Mouse (Mus musculus) embryonic facial prominence, embryonic 13.5 days (tissue): ENCODE data around the gene 1700012P22Rik. TPM values are rescaled to one million over a fixed set of nuclear protein-coding genes. Genes with fewer than 3 reads are reported as not detected.

ENCODE experiments used
- ATAC-seq: fragments of 200-750 bp; cut with Nextera tagmentation; 2 replicates; pipeline ENCODE4 v1.8.0; 2017; ENCODE audit warnings: low read depth; ENCODE audit not compliant: insufficient number of reproducible peaks, insufficient read depth, low FRiP score, low TSS enrichment
- H3K27ac ChIP-seq: fragments of 300-500 bp; sonication (generic); 2 replicates; pipeline ENCODE4 v1.5.1; 2015; ENCODE audit warnings: moderate library complexity, mild to moderate bottlenecking, inconsistent platforms
- H3K27me3 ChIP-seq: fragments of 300-500 bp; sonication (generic); 2 replicates; pipeline ENCODE4 v1.6.1; 2015; ENCODE audit warnings: mild to moderate bottlenecking, inconsistent platforms
- H3K36me3 ChIP-seq: fragments of 300-500 bp; sonication (generic); 2 replicates; pipeline ENCODE4 v1.6.1; 2015; ENCODE audit warnings: mild to moderate bottlenecking, inconsistent platforms
- H3K4me1 ChIP-seq: fragments of 300-500 bp; sonication (generic); 2 replicates; pipeline ENCODE4 v1.6.1; 2015; ENCODE audit warnings: inconsistent platforms
- H3K4me2 ChIP-seq: fragments of 300-500 bp; sonication (generic); 2 replicates; pipeline ENCODE4 v1.6.1; 2015; ENCODE audit warnings: moderate library complexity, mild to moderate bottlenecking, inconsistent platforms
- H3K4me3 ChIP-seq: fragments of 300-500 bp; sonication (generic); 2 replicates; pipeline ENCODE4 v1.5.1; 2015; ENCODE audit warnings: mild to moderate bottlenecking, inconsistent platforms
- H3K9ac ChIP-seq: fragments of 300-500 bp; sonication (generic); 2 replicates; pipeline ENCODE4 v1.6.1; 2015; ENCODE audit warnings: mild to moderate bottlenecking, inconsistent platforms
- H3K9me3 ChIP-seq: fragments of 300-500 bp; sonication (generic); 2 replicates; pipeline ENCODE4 v1.6.1; 2016; ENCODE audit warnings: inconsistent platforms
- WGBS: fragments of 180-500 bp; shearing (Covaris S2); methylation state at CpG from one replicate; pipeline ENCODE4 v1.1.7; 2015; ENCODE audit warnings: mixed read lengths; 5-methylcytosine and 5-hydroxymethylcytosine counted together
- polyA plus RNA-seq: library from polyadenylated mRNA; unstranded; fragments of >200 nt; fragmentation: Nextera tagmentation; extraction: Ambion mirVana; gene quantifications from 2 replicates; pipeline ENCODE4 v1.2.1, GENCODE M21; 2015

The 1700012P22Rik gene
- polyA plus RNA-seq, 1 experiment from 2014 or later, result not detected

DNA sequence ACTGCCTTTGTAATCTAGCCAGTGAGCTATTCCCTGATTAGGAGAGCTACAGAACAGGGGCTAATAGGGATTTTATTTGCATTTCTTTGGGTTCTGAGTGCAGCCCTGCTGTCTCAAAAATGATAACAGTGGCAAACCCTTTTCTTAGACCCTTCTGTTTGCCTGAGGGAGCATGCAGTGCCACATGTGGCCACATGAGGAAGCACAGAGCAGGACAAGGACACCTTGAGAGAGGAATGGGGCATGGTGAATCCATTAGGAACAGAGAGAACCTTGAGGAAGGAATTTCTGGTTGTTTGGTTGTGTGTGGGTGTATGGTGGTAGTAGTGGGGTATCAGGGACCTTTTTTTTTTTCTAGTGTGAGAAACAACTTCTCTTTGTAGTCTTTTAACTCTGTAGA is 17.9 kb downstream of the 1700012P22Rik start:
- no peaks in the 10 kb centered on the region for H3K27me3 ChIP-seq
- no peaks in the 10 kb centered on the region for H3K36me3 ChIP-seq
- H3K9me3 ChIP-seq, result peaks cover 5% of the 10 kb centered on the region; the same call in 1 of the 2 replicates
- ATAC-seq, result no peak
- no peak overlapping the region for H3K9ac ChIP-seq
- H3K4me3 ChIP-seq, result no peak overlapping the region
- no peak overlapping the region for H3K27ac ChIP-seq
- H3K4me2 ChIP-seq, result no peak overlapping the region
- no peaks in the 10 kb centered on the region for H3K4me1 ChIP-seq

DNA sequence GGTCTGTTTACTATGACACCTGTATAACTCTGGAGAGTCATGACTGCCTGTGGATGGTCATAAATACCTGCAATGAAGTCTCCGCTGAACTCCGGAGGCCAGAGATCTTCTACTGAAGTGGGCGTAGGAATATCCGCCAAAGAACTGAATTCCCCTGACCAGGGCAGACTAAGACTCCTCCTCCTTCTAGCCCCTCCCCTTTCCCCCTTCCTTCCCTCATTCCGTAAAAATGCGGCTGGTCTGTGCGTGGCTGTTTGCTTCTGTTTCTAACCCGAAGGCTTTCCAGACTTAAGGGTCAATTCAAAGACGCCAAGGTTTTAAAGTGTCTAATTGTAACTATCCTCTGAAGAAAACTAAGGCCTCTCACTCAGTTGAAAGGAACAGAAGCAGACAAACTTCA is 30.3 kb downstream of the 1700012P22Rik start, which contains the start of gene Pramef12:
Pramef12 (minus strand) TSS at position 175 of the 400 bp plus-strand sequence.
- no peaks in the 10 kb centered on the region for H3K4me1 ChIP-seq
- no peak within 1 kb of the TSS for H3K27ac ChIP-seq
- 80% methylated on average over 9 of the region's 9 CpGs for WGBS
- ATAC-seq, result no peak
- H3K36me3 ChIP-seq, result no peaks in the 10 kb centered on the region
- no peaks in the 10 kb centered on the region for H3K27me3 ChIP-seq
- no peak within 1 kb of the TSS for H3K4me2 ChIP-seq
- no peak within 1 kb of the TSS for H3K9ac ChIP-seq
- H3K4me3 ChIP-seq, result no peak within 1 kb of the TSS
- H3K9me3 ChIP-seq, result no peaks in the 10 kb centered on the region

DNA sequence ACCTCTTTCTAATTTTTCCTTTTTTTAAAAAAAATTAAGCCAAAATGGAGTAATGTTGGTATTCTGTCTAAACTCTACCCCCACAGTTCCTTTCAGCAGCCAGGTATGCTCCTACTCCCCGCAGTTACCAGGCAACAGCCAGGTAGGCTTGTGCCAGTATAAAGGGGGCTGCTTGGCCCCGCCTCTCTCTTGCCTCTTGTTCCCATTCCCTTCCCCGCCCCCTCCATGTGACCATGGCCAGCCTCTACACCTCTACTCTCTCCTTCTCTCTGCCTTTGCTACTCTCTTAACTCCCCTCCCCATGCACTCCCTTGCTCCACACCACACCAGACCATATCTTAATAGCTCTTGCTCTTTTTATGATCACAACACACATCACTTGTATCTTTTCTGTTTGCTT is 32.3 kb downstream of the 1700012P22Rik start:
- Histone ChIP-seq H3K9ac (no peak overlapping the region), H3K4me2 (no peak overlapping the region), H3K4me1 (no peaks in the 10 kb centered on the region), H3K27me3 (no peaks in the 10 kb centered on the region), H3K27ac (no peak overlapping the region), H3K36me3 (no peaks in the 10 kb centered on the region), H3K9me3 (no peaks in the 10 kb centered on the region), H3K4me3 (no peak overlapping the region)
- ATAC-seq, result no peak
- 59% methylated on average over 3 of the region's 3 CpGs for WGBS

DNA sequence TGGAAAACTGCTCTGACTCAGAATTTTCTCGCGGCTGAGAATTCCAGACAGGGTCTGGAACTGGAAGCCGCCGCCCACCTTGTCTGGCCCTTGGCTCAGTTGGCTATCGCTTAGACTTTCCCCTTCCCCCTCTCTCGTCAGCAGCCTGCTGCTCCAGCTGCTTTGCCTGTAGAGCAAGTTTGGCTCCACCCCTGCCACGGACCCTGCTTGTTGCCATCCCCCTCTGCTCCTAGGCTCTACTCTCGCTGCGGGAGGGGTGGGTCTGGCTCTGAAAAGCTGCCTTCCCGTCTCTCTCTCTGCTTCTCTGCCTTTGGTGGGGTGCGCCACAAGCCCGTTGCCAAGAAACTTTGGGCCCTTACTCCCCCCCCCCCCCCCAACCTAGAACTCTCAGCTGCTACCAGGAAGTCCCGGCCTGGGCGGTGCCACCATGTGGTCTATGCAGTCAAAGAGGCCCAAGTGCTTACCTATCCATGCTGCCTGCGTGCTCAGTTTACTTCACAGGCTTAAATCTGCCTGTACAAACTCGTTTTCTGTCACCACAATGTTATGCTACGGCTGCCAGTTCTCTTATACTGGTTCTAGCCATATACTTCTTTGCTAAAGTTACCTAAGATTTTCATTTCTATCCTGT is 34.0 kb downstream of the 1700012P22Rik start:
- peak overlapping the region; percentile 57 for H3K4me2 ChIP-seq
- H3K36me3 ChIP-seq, result no peaks in the 10 kb centered on the region
- no peaks in the 10 kb centered on the region for H3K27me3 ChIP-seq
- WGBS, result 4% methylated on average over 17 of the region's 17 CpGs
- no peaks in the 10 kb centered on the region for H3K4me1 ChIP-seq
- no peaks in the 10 kb centered on the region for H3K9me3 ChIP-seq
- peak overlapping the region; percentile 35 for H3K4me3 ChIP-seq
- peak overlapping the region; percentile 44; the same call in 1 of the 2 replicates for H3K27ac ChIP-seq
- ATAC-seq, result peak; percentile 78
- peak overlapping the region; percentile 58 for H3K9ac ChIP-seq

DNA sequence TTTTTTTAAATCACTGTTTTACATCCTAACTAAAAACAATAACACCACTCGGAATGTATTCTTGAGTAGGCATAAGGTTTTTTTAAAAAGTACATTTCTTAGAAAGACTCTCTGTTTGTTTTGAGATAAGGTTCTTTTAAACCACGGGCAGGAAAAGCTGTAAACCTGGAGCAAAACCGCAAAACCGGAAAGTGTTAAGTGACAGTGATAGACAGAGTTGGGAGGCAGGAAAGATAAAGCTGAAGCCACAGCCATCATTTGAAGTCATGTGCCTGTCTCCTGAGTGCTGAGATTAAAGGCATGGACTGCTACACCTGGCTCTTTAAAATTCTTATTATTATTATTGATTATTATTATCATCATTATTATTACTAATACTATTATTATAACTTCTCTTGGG is 35.9 kb downstream of the 1700012P22Rik start:
- no peaks in the 10 kb centered on the region for H3K4me1 ChIP-seq
- ATAC-seq, result no peak
- H3K4me3 ChIP-seq, result no peak overlapping the region
- no peak overlapping the region for H3K27ac ChIP-seq
- no peak overlapping the region for H3K4me2 ChIP-seq
- no peaks in the 10 kb centered on the region for H3K36me3 ChIP-seq
- 69% methylated on average over 4 of the region's 4 CpGs for WGBS
- no peaks in the 10 kb centered on the region for H3K27me3 ChIP-seq
- H3K9ac ChIP-seq, result no peak overlapping the region
- H3K9me3 ChIP-seq, result no peaks in the 10 kb centered on the region

DNA sequence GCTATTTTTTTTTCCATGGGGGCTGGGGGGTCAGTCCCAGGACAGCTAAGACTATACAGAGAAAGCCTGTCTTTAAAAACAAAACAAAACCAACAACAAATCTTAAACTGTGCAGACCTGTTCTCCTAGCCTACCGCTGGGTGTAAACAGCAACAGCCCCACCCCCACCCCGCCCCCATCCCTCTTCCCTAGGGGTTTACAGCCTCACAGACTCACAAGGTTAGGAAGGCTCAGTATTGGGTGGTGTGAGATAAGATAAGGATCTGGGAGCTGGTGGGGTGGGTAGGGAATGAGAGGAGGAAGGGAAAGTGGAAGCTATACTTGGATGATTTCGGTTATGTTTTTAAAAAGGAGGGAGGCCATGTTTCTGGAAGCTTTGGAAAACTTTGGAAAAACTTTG is 42.3 kb downstream of the 1700012P22Rik start:
- Histone ChIP-seq H3K4me1 (no peaks in the 10 kb centered on the region), H3K4me3 (no peak overlapping the region), H3K9me3 (no peaks in the 10 kb centered on the region), H3K27me3 (no peaks in the 10 kb centered on the region), H3K9ac (no peak overlapping the region), H3K27ac (no peak overlapping the region), H3K36me3 (no peaks in the 10 kb centered on the region), H3K4me2 (no peak overlapping the region)
- WGBS, result 36% methylated on average over 3 of the region's 3 CpGs
- ATAC-seq, result no peak

DNA sequence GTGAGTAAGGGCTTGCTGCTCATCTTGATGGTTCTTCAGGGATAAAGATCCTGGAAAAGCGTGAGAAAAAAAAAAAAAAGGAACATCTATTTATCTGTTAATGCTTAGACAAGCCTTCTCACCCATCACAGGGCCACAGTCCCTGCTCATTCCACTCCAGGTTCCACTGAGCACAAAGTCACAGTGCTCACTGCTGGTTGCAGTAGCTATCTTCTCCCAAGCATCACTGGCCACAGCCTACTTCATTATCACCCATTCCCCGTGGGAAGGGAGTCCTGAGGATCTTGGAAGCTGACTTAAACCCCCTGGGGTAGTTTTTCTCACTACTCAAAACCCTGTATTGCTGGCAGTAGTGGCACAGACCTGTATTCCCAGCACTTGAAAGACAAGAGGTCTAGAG is 60.7 kb downstream of the 1700012P22Rik start, which contains the start of gene Pramef20:
Pramef20 (minus strand) TSS at position 23 of the 400 bp plus-strand sequence.
- no peaks in the 10 kb centered on the region for H3K4me1 ChIP-seq
- ATAC-seq, result no peak
- no peak within 1 kb of the TSS for H3K4me3 ChIP-seq
- WGBS, result 51% methylated on average over 2 of the region's 2 CpGs
- no peaks in the 10 kb centered on the region; the same call in 1 of the 2 replicates for H3K9me3 ChIP-seq
- H3K36me3 ChIP-seq, result no peaks in the 10 kb centered on the region
- no peak within 1 kb of the TSS for H3K27ac ChIP-seq
- H3K4me2 ChIP-seq, result no peak within 1 kb of the TSS
- H3K9ac ChIP-seq, result no peak within 1 kb of the TSS
- H3K27me3 ChIP-seq, result no peaks in the 10 kb centered on the region

Other genes starting within 250 kb of the 1700012P22Rik start
- not detected in 2 replicates for gene Oog2, start 248.1 kb downstream of the 1700012P22Rik start, polyA plus RNA-seq
- not detected in 2 replicates for gene C87977, start 225.5 kb downstream of the 1700012P22Rik start, polyA plus RNA-seq
- gene Pramel5, start 158.3 kb downstream of the 1700012P22Rik start, polyA plus RNA-seq, result not detected in 2 replicates
- gene Gm13128, start 108.5 kb downstream of the 1700012P22Rik start, polyA plus RNA-seq, result not detected in 2 replicates
- not detected in 2 replicates for gene Gm13119, start 80.8 kb downstream of the 1700012P22Rik start, polyA plus RNA-seq
- gene Pramef20, start 60.8 kb downstream of the 1700012P22Rik start, polyA plus RNA-seq, result not detected in 2 replicates
- 0.44 and 0.58 TPM in 2 replicates for gene Pramef12, start 30.3 kb downstream of the 1700012P22Rik start, polyA plus RNA-seq
- not detected in 2 replicates for gene Gm9944, start 14.5 kb upstream of the 1700012P22Rik start, polyA plus RNA-seq
- gene Aadacl3, start 25.0 kb upstream of the 1700012P22Rik start, polyA plus RNA-seq, result not detected in 2 replicates
- not detected in 2 replicates for gene 9430007A20Rik, start 81.0 kb upstream of the 1700012P22Rik start, polyA plus RNA-seq
- gene Gm13124, start 126.4 kb upstream of the 1700012P22Rik start, polyA plus RNA-seq, result not detected in 2 replicates
- not detected in 2 replicates for gene Aadacl4, start 174.9 kb upstream of the 1700012P22Rik start, polyA plus RNA-seq
- gene Gm436, start 247.6 kb upstream of the 1700012P22Rik start, polyA plus RNA-seq, result not detected in 2 replicates